Mouse (Mus musculus): ENCODE measurements around the gene Zfp825. TPM values are rescaled to one million over a fixed set of nuclear protein-coding genes. Genes with fewer than 3 reads are reported as not detected.
"Not testable (repeated sequence)": the region's sequence is repeated elsewhere in the genome, so short reads cannot be mapped to it uniquely, and the experiment has no call there.

Zfp825 gene
- polyA plus RNA-seq, 1 experiment from 2014 or later, result 16.0 TPM

DNA sequence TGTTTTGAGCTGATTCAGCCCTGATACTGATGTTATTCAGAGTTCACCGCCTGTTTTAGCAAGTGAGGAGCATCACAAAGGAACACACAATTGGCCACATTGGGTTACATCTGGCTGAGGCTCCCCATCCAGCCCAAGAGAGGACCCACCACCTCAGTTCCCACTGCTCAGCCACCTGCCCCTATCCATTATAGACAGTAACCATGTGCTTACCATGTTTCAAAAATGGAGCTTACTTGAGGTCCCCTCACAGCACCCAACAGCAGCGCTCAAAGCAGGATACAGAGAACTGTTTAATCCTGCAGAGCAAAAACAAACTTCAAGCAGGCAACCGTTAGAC lies 28.3 kb upstream of the Zfp825 start:
- H3K9me3 ChIP-seq (ENCODE audit: control insufficient read depth, low read length); H3K27me3 ChIP-seq (replicated peaks; ENCODE audit: control insufficient read depth, insufficient read depth, low read length); H3K36me3 ChIP-seq (ENCODE audit: control insufficient read depth, insufficient read depth, low read length); ATAC-seq (ENCODE audit: low read depth); H3K4me1 ChIP-seq (ENCODE audit: control insufficient read depth, insufficient read depth, low read length); DNase-seq (ENCODE audit: low spot score): not testable (repeated sequence)
- H3K4me2 ChIP-seq (ENCODE audit: low read depth, low read length), result peak overlapping the region; percentile 69
- WGBS, result 3% methylated on average over 3 of the region's 3 CpGs
- peak overlapping the region; percentile 91 for H3K27ac ChIP-seq (replicated peaks; ENCODE audit: low read depth, low read length)
- H3K9ac ChIP-seq (ENCODE audit: low read depth, low read length), result peak overlapping the region; percentile 68
- H3K4me3 ChIP-seq (ENCODE audit: low read depth, low read length), result peak overlapping the region; percentile 50

DNA sequence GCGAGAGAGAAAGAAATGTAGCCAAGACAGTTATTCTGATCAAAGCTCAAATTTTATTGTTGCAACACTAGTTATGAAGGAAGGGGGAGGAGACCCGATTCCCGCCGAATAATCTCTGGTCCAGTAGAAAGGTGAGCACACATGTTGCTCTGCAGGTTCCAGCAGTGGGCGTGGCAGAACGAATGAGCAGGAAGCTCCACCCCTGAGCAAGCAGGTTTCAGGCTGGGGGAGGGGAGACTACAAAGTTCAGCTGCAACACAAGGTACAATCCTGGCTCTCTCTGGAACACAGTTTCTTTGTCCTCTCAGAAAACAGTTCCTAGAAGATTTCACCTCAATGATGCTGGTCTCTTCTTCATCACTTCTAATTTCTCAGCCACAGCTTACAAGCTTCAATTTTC lies 14.2 kb upstream of the Zfp825 start:
- H3K27me3 ChIP-seq (replicated peaks; ENCODE audit: control insufficient read depth, insufficient read depth, low read length), result not testable (repeated sequence)
- WGBS, result 71% methylated on average over 6 of the region's 6 CpGs

DNA sequence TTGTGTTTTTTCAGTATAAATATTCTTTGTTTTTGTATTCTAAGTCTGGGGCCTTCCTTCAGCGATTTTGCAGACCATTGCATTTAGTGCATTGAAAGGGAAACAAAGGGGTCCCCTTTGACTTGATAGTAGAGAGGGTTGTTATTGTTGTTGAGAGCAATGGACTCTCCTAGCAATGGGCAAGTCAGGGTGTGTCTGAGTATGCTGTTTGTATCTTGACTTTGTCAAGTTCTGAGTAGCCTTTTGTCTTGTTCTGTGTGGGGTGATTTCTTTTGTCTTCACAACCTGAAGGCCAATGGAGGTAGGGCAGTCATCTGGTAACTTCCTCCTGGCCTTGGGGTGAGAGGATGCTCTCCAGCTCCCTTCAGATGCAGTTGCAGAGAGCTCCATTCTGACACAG lies 9.1 kb upstream of the Zfp825 start:
- not testable (repeated sequence) for H3K4me3 ChIP-seq (ENCODE audit: low read depth, low read length); H3K27ac ChIP-seq (replicated peaks; ENCODE audit: low read depth, low read length); H3K27me3 ChIP-seq (replicated peaks; ENCODE audit: control insufficient read depth, insufficient read depth, low read length); ATAC-seq (ENCODE audit: low read depth); H3K36me3 ChIP-seq (ENCODE audit: control insufficient read depth, insufficient read depth, low read length); H3K4me1 ChIP-seq (ENCODE audit: control insufficient read depth, insufficient read depth, low read length); H3K9me3 ChIP-seq (ENCODE audit: control insufficient read depth, low read length); DNase-seq (ENCODE audit: low spot score); H3K4me2 ChIP-seq (ENCODE audit: low read depth, low read length); H3K9ac ChIP-seq (ENCODE audit: low read depth, low read length)
- 68% methylated on average over 1 of the region's 1 CpGs for whole genome bisulfite sequencing

More for the DNA sequence above, 14.2 kb upstream of the Zfp825 start:
- H3K36me3 ChIP-seq (ENCODE audit: control insufficient read depth, insufficient read depth, low read length); H3K4me3 ChIP-seq (ENCODE audit: low read depth, low read length); H3K4me2 ChIP-seq (ENCODE audit: low read depth, low read length); DNase-seq (ENCODE audit: low spot score); ATAC-seq (ENCODE audit: low read depth); H3K9ac ChIP-seq (ENCODE audit: low read depth, low read length); H3K27ac ChIP-seq (replicated peaks; ENCODE audit: low read depth, low read length); H3K4me1 ChIP-seq (ENCODE audit: control insufficient read depth, insufficient read depth, low read length); H3K9me3 ChIP-seq (ENCODE audit: control insufficient read depth, low read length): not testable (repeated sequence)

DNA sequence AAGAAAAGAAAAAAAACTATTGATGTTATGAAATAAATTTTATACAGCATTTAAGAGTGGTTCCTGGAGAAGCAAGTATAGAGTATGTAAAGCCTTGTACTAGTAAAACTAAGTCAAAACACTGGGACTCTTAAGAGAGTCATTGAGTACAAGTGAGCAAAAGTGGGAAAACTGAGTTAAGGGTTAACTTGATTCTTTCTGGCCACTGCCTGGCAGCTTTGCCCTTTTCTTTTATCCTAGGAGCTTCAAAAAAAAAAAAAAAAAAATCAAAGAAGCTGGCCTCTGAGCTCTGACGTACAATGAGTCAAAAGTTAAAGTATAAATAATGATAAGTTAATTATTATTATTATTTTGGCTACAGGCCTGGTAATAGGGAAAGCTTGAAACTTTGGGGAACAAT lies 5.9 kb upstream of the Zfp825 start:
- not testable (repeated sequence) for H3K4me3 ChIP-seq (ENCODE audit: low read depth, low read length); H3K9ac ChIP-seq (ENCODE audit: low read depth, low read length); H3K4me1 ChIP-seq (ENCODE audit: control insufficient read depth, insufficient read depth, low read length); H3K27me3 ChIP-seq (replicated peaks; ENCODE audit: control insufficient read depth, insufficient read depth, low read length); H3K27ac ChIP-seq (replicated peaks; ENCODE audit: low read depth, low read length); ATAC-seq (ENCODE audit: low read depth); DNase-seq (ENCODE audit: low spot score); H3K4me2 ChIP-seq (ENCODE audit: low read depth, low read length); H3K36me3 ChIP-seq (ENCODE audit: control insufficient read depth, insufficient read depth, low read length); H3K9me3 ChIP-seq (ENCODE audit: control insufficient read depth, low read length)
- 71% methylated on average over 1 of the region's 1 CpGs for WGBS

DNA sequence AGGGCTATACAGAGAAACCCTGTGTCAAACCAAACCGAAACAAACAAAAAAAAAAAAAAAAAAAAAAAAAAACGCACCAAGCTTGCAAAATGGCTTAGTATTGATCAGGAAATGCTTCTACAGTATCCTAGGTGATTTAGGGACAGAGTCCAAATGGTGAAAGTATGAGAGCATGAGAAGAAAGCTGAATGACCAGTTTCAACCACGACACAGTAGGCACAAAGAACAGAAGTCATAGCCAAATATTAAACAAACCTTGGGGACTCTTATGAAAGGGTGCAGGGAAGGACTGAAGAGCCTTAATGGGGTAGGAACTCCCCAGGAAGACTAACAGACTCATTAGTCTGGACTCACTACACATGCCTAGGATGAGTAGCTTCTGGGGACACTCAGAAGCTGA lies 9.5 kb downstream of the Zfp825 start:
- not testable (repeated sequence) for H3K9me3 ChIP-seq (ENCODE audit: control insufficient read depth, low read length); H3K27ac ChIP-seq (replicated peaks; ENCODE audit: low read depth, low read length); ATAC-seq (ENCODE audit: low read depth); H3K9ac ChIP-seq (ENCODE audit: low read depth, low read length); H3K4me1 ChIP-seq (ENCODE audit: control insufficient read depth, insufficient read depth, low read length); H3K27me3 ChIP-seq (replicated peaks; ENCODE audit: control insufficient read depth, insufficient read depth, low read length); H3K4me3 ChIP-seq (ENCODE audit: low read depth, low read length); DNase-seq (ENCODE audit: low spot score); H3K4me2 ChIP-seq (ENCODE audit: low read depth, low read length)
- H3K36me3 ChIP-seq (ENCODE audit: control insufficient read depth, insufficient read depth, low read length), result peaks cover 17% of the 10 kb centered on the region; the same call in 1 of the 2 replicates
- WGBS, result 71% methylated on average over 3 of the region's 3 CpGs

DNA sequence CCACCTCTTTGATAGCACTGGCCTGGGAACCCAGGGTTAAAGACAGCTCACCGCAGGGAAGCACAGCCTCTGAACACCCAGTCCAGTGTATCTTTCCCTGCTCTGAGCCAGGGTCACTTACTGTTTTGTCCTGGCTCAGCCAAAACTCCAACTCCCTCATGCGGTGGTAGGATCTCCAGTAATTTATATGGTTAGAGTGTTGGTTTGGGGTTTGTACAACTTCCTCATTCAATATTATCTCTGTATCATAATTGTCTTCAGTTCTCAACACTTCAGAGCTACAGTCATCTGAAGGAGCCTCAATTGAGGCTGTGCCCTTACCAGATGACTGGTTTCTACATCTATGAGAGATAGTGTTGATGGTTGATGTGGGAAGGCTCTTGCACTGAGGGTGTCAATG lies 22.3 kb downstream of the Zfp825 start:
- not testable (repeated sequence) for H3K4me3 ChIP-seq (ENCODE audit: low read depth, low read length); H3K9ac ChIP-seq (ENCODE audit: low read depth, low read length); H3K4me2 ChIP-seq (ENCODE audit: low read depth, low read length); DNase-seq (ENCODE audit: low spot score); H3K36me3 ChIP-seq (ENCODE audit: control insufficient read depth, insufficient read depth, low read length); H3K27me3 ChIP-seq (replicated peaks; ENCODE audit: control insufficient read depth, insufficient read depth, low read length); H3K27ac ChIP-seq (replicated peaks; ENCODE audit: low read depth, low read length); ATAC-seq (ENCODE audit: low read depth); H3K4me1 ChIP-seq (ENCODE audit: control insufficient read depth, insufficient read depth, low read length); H3K9me3 ChIP-seq (ENCODE audit: control insufficient read depth, low read length)
- 93% methylated on average over 2 of the region's 2 CpGs for WGBS

DNA sequence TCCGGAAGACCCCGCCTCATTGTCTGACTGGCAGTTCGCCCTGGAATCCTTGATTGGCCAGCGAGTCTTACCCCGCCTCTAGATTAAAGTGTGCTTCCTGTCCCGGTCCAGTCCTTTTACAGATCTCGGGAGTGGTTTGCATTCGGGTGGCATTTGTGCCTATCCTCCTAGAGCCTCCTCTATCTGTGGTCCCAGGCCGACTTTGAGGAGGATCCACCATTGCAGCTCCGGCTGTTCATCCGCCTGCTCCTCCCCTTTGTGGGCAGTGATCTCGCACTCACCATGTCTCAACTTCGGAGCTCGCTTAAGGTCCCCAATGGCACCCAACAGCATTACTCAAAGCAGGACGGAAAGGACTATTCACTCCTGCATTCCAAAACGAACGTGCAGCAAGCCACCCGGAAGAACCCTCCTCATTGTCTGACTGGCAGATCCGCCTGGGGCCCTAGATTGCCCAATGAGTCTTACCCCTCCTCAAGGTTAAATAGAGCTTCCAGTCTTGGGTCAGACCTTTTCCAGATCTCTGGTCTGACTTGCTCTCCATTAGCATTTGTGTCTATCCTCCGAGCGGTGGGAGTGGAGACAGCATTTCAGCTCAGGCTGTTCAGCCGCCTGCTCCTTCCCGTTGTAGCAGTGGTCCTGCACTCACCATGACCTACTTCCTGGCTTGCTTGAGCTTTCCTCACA lies 30.9 kb downstream of the Zfp825 start:
- Histone ChIP-seq H3K9me3 (ENCODE audit: control insufficient read depth, low read length) (peaks cover 6% of the 10 kb centered on the region; the same call in 1 of the 2 replicates), H3K9ac (ENCODE audit: low read depth, low read length) (peak overlapping the region; percentile 71), H3K36me3 (ENCODE audit: control insufficient read depth, insufficient read depth, low read length) (no peaks in the 10 kb centered on the region), H3K4me1 (ENCODE audit: control insufficient read depth, insufficient read depth, low read length) (no peaks in the 10 kb centered on the region), H3K4me2 (ENCODE audit: low read depth, low read length) (peak overlapping the region; percentile 71), H3K4me3 (ENCODE audit: low read depth, low read length) (peak overlapping the region; percentile 54), H3K27me3 (replicated peaks; ENCODE audit: control insufficient read depth, insufficient read depth, low read length) (no peaks in the 10 kb centered on the region), H3K27ac (replicated peaks; ENCODE audit: low read depth, low read length) (peak overlapping the region; percentile 93)
- 1% methylated on average over 23 of the region's 23 CpGs for WGBS
- DNase-seq (ENCODE audit: low spot score) (peak; percentile 96), ATAC-seq (ENCODE audit: low read depth) (peak; percentile 99)

DNA sequence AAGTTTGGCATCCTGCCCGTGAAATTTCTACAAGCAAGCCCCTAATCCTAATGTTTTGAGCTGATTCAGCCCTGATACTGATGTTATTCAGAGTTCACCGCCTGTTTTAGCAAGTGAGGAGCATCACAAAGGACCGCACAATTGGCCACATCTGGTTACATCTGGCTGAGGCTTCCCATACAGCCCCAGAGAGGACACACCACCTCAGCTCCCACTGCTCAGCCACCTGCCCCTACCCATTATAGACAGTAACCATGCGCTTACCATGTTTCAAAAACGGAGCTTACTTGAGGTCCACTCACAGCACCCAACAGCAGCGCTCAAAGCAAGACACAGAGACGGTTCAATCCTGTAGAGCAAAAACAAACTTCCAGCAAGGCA lies 31.5 kb downstream of the Zfp825 start:
- Histone ChIP-seq H3K4me3 (ENCODE audit: low read depth, low read length) (peak overlapping the region; percentile 54), H3K9ac (ENCODE audit: low read depth, low read length) (peak overlapping the region; percentile 71), H3K27ac (replicated peaks; ENCODE audit: low read depth, low read length) (peak overlapping the region; percentile 93; the same call in 1 of the 2 replicates), H3K4me2 (ENCODE audit: low read depth, low read length) (peak overlapping the region; percentile 71)
- not testable (repeated sequence) for H3K9me3 ChIP-seq (ENCODE audit: control insufficient read depth, low read length); ATAC-seq (ENCODE audit: low read depth); H3K4me1 ChIP-seq (ENCODE audit: control insufficient read depth, insufficient read depth, low read length); H3K27me3 ChIP-seq (replicated peaks; ENCODE audit: control insufficient read depth, insufficient read depth, low read length); H3K36me3 ChIP-seq (ENCODE audit: control insufficient read depth, insufficient read depth, low read length)
- DNase-seq (ENCODE audit: low spot score), result peak; percentile 0
- 4% methylated on average over 7 of the region's 7 CpGs for WGBS

DNA sequence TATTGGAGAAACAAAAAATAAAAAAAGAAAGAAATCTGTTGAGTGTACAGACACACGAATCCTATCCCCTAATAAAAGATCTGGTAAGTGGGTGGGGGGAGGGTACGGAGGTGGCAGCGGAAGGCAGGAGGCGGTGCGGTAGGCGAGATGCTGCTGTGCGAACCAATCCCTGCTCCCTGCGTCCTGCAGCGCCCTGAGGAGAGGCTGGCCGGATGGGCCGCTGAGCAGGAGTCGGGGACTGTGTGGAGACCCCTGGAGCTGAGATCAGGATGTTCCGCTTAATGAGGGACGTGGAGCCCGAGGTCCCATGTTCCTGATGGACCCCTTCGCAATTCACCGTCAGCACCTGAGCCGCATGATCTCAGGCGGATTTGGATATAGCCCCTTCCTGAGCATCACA lies 53.9 kb downstream of the Zfp825 start:
- Histone ChIP-seq H3K4me3 (ENCODE audit: low read depth, low read length) (no peak overlapping the region), H3K9ac (ENCODE audit: low read depth, low read length) (no peak overlapping the region), H3K27me3 (replicated peaks; ENCODE audit: control insufficient read depth, insufficient read depth, low read length) (no peaks in the 10 kb centered on the region), H3K4me2 (ENCODE audit: low read depth, low read length) (no peak overlapping the region), H3K27ac (replicated peaks; ENCODE audit: low read depth, low read length) (no peak overlapping the region), H3K4me1 (ENCODE audit: control insufficient read depth, insufficient read depth, low read length) (no peaks in the 10 kb centered on the region), H3K9me3 (ENCODE audit: control insufficient read depth, low read length) (peaks cover 67% of the 10 kb centered on the region), H3K36me3 (ENCODE audit: control insufficient read depth, insufficient read depth, low read length) (peaks cover 29% of the 10 kb centered on the region)
- 24% methylated on average over 19 of the region's 19 CpGs for WGBS
- no peak for ATAC-seq (ENCODE audit: low read depth)
- no peak for DNase-seq (ENCODE audit: low spot score)
